Mouse (Mus musculus) limb, embryonic 13.5 days (tissue): ENCODE measurements around the gene Dbx1. TPM values are rescaled to one million over a fixed set of nuclear protein-coding genes. Genes with fewer than 3 reads are reported as not detected.

Experiments used
- ATAC-seq: fragments of 200-750 bp; cut with Nextera tagmentation; 2 replicates; pipeline ENCODE4 v1.8.0; 2017; ENCODE audit warnings: low read depth, moderate number of reproducible peaks, moderate TSS enrichment; ENCODE audit not compliant: low FRiP score
- H3K27ac ChIP-seq: fragments of 300-500 bp; sonication (generic); 2 replicates; pipeline ENCODE4 v1.5.1; 2015; ENCODE audit warnings: inconsistent platforms, mild to moderate bottlenecking, moderate library complexity
- H3K27me3 ChIP-seq: fragments of 300-500 bp; sonication (generic); 2 replicates; pipeline ENCODE4 v1.6.1; 2015; ENCODE audit warnings: mild to moderate bottlenecking, inconsistent platforms
- H3K36me3 ChIP-seq: fragments of 300-500 bp; sonication (generic); 2 replicates; pipeline ENCODE4 v1.6.1; 2015; ENCODE audit warnings: inconsistent platforms, mild to moderate bottlenecking, moderate library complexity
- H3K4me1 ChIP-seq: fragments of 300-500 bp; sonication (generic); 2 replicates; pipeline ENCODE4 v1.6.1; 2015; ENCODE audit warnings: inconsistent platforms
- H3K4me2 ChIP-seq: fragments of 300-500 bp; sonication (generic); replicated peaks from 2 replicates; pipeline ENCODE4 v1.6.1; 2015; ENCODE audit warnings: inconsistent platforms, mild to moderate bottlenecking, moderate library complexity
- H3K4me3 ChIP-seq: fragments of 300-500 bp; sonication (generic); 2 replicates; pipeline ENCODE4 v1.5.1; 2015; ENCODE audit warnings: moderate library complexity, mild to moderate bottlenecking, inconsistent platforms
- H3K9ac ChIP-seq: fragments of 300-500 bp; sonication (generic); 2 replicates; pipeline ENCODE4 v1.6.1; 2015; ENCODE audit warnings: mild to moderate bottlenecking, inconsistent platforms
- H3K9me3 ChIP-seq: fragments of 300-500 bp; sonication (generic); 2 replicates; pipeline ENCODE4 v1.6.1; 2016; ENCODE audit warnings: inconsistent platforms
- WGBS: fragments of 180-500 bp; shearing (Covaris S2); methylation state at CpG from one replicate; pipeline ENCODE4 v1.1.7; 2015; 5-methylcytosine and 5-hydroxymethylcytosine counted together
- polyA plus RNA-seq: library from polyadenylated mRNA; unstranded; fragments of >200 nt; fragmentation: Nextera tagmentation; extraction: Ambion mirVana; gene quantifications from 2 replicates; pipeline ENCODE4 v1.2.1, GENCODE M21; 2015

Gene Dbx1
- polyA plus RNA-seq = 1.9 and 2.4 TPM in 2 replicates

GRCm38 (mm10) chr7:49636491-49637115, at the start of gene Dbx1:
Dbx1 (minus strand) TSS chr7:49636849.
- Histone ChIP-seq H3K4me3 (no peak within 1 kb of the TSS; the same call in 1 of the 2 replicates), H3K27ac (no peak within 1 kb of the TSS), H3K9ac (no peak within 1 kb of the TSS), H3K36me3 (no peaks in the 10 kb centered on the region), H3K4me2 (0 out of 2 replicates have a peak within 1 kb of the TSS, but pooled peaks have one; percentile 3), H3K27me3 (peaks cover 98% of the 10 kb centered on the region), H3K4me1 (peaks cover 51% of the 10 kb centered on the region), H3K9me3 (no peaks in the 10 kb centered on the region)
- under 1% methylated on average over 32 of the region's 33 CpGs for WGBS
- no peak for ATAC-seq

DNA sequence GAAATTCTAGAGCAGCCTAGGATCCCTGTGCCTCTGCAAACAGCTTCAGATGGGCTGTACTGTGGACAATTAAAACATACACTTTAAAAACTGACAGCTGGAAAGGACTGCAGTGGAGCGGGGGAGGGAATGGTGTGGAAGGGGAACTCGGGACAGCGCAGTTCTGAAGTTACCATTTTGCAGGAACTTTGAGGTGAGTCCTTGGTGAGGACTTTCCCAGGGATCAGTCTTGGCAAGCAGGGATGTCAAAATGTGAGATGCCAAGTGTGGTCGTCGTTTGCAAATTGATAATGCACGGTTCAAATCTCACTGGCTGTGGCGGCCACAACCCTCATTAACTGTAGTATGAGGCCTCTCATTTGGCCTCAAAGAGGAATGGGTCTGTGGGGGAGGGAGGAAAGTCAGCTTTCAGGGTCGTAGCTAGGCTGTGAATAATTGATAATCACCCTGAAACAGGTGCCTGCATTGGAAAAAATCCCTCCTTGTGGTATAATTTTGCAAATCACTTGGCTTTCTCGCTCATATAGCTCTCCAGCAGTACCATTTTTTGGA, 42.3 kb upstream of the Dbx1 start:
- H3K36me3 ChIP-seq = no peaks in the 10 kb centered on the region
- H3K4me1 ChIP-seq = peaks cover 8% of the 10 kb centered on the region; the same call in 1 of the 2 replicates
- H3K9ac ChIP-seq = no peak overlapping the region
- WGBS = 6% methylated on average over 9 of the region's 9 CpGs
- H3K4me3 ChIP-seq = no peak overlapping the region
- no peak overlapping the region for H3K4me2 ChIP-seq
- H3K9me3 ChIP-seq = no peaks in the 10 kb centered on the region
- peak; percentile 55 for ATAC-seq
- peaks cover 81% of the 10 kb centered on the region for H3K27me3 ChIP-seq
- H3K27ac ChIP-seq = no peak overlapping the region

GRCm38 (mm10) chr7:49678100-49678825, 41.6 kb upstream of the Dbx1 start:
- peaks cover 8% of the 10 kb centered on the region; the same call in 1 of the 2 replicates for H3K4me1 ChIP-seq
- 1% methylated on average over 22 of the region's 22 CpGs for WGBS
- no peak overlapping the region for H3K9ac ChIP-seq
- ATAC-seq = no peak
- H3K4me3 ChIP-seq = no peak overlapping the region
- no peak overlapping the region for H3K27ac ChIP-seq
- no peaks in the 10 kb centered on the region for H3K9me3 ChIP-seq
- no peaks in the 10 kb centered on the region for H3K36me3 ChIP-seq
- peaks cover 78% of the 10 kb centered on the region for H3K27me3 ChIP-seq
- no peak overlapping the region for H3K4me2 ChIP-seq

DNA sequence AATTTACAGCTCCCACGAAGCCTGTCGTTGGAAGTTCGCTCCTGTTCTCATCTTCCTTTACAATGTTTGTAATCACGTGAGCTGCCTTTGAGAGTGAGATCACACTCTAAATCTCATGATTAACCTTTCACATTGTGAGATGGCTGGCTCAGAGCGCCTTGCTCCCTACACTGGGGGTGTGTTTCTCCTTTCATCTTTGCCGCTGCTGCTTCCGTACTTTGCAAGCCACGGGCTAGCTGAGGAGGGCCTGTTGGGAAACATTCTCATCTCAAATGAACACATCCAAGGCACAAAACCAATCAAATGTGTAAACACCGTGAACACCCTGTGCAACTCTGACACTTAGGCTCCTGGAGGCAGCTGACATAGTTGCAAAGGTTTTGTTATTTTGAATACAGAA, 40.5 kb upstream of the Dbx1 start:
- H3K27me3 ChIP-seq = peaks cover 67% of the 10 kb centered on the region
- WGBS = 1% methylated on average over 9 of the region's 9 CpGs
- H3K4me2 ChIP-seq = 0 out of 2 replicates have a peak overlapping the region, but pooled peaks have one; percentile 11
- peaks cover 8% of the 10 kb centered on the region; the same call in 1 of the 2 replicates for H3K4me1 ChIP-seq
- H3K9me3 ChIP-seq = no peaks in the 10 kb centered on the region
- H3K9ac ChIP-seq = no peak overlapping the region
- no peaks in the 10 kb centered on the region for H3K36me3 ChIP-seq
- H3K27ac ChIP-seq = no peak overlapping the region
- no peak overlapping the region for H3K4me3 ChIP-seq
- no peak for ATAC-seq

- peaks cover 62% of the 10 kb centered on the region for H3K27me3 ChIP-seq
- WGBS = 10% methylated on average over 5 of the region's 5 CpGs
- no peak overlapping the region for H3K4me3 ChIP-seq
- ATAC-seq = no peak
- H3K4me2 ChIP-seq = 0 out of 2 replicates have a peak overlapping the region, but pooled peaks have one; percentile 11
- no peak overlapping the region for H3K27ac ChIP-seq
- no peaks in the 10 kb centered on the region for H3K9me3 ChIP-seq
- no peak overlapping the region for H3K9ac ChIP-seq
- H3K4me1 ChIP-seq = peaks cover 8% of the 10 kb centered on the region; the same call in 1 of the 2 replicates
- no peaks in the 10 kb centered on the region for H3K36me3 ChIP-seq
These were observed 40.0 kb upstream of the Dbx1 start for GRCm38 (mm10) chr7:49676627-49677026.

DNA sequence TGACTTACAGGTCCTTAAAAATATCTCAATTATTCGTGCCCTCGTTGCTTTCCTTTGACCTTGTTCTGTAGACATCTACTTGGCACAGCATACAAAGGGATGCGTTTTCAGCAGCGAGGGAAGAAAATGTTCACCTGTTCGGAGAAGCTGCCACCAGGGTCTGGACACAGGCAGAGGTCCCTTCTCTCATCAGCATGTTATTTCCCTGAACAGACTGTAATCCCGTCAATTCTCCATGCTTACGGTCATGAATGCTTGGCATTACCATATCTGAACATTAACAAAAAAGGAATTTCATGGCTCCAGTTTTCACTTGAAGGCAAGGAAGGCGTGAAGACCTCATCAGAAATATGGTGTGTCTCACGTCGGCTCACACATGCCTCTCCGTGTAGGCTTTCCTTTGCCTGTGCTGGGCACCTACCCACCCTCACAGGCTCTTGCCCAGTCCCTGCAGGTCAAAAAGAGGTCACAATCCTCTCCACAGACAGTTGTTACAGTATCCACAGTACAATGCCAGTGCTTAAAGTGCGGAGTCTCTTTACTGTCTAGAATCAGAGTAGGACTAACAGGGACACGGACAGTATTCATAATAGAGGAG, 31.7 kb upstream of the Dbx1 start:
- Histone ChIP-seq H3K4me2 (no peak overlapping the region), H3K27ac (no peak overlapping the region), H3K9me3 (no peaks in the 10 kb centered on the region), H3K27me3 (peaks cover 21% of the 10 kb centered on the region), H3K36me3 (no peaks in the 10 kb centered on the region), H3K9ac (no peak overlapping the region), H3K4me1 (0 out of 2 replicates have a peak, but pooled peaks cover under 1% of the 10 kb centered on the region), H3K4me3 (no peak overlapping the region)
- ATAC-seq = peak; percentile 69
- WGBS = 84% methylated on average over 13 of the region's 13 CpGs

DNA sequence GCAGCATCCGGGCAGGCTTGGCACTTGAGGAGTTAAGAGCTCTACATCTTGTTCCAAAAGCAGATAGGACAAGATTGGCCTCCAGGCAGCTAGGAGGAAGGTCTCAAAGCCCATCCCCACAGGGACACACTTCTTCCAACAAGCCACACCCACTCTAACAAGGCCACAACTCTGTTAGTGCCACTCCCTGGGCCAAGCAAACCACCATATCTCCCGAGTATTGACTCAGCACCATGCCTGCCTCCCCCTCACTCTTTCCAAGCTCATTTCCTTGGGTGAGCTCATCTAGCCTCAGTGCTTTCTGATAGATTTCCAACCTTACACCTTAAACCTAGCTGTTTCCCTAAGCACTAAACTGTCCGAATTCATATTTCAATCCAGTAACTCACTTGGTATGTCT, 26.9 kb upstream of the Dbx1 start:
- H3K27ac ChIP-seq = no peak overlapping the region
- 83% methylated on average over 3 of the region's 3 CpGs for WGBS

DNA sequence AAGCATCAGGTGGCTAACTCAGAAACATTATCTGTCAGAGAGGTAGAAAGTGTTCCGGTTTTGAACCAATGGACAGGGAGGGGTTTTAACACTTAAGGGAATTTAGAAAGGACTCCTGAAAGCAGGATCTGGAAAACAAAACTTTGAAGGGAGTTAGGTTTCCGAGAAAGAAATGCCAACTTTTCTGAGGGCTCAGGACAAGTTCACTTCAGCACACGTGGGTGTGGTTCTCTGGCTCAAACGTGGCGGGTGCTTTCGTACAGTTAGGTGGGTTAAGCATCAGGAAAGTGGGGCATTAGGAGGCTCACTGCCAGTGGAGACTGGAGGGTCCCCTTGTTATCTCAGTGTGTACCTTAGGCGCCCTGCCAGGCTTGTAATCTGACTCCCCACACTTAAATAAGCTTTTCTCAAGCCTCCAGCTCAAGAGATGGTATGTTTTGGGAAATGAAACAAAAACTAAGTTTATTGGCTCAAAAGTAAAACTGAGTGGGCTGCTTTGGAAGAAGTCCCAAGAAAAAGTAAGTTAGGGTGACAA, 25.9 kb upstream of the Dbx1 start:
- ATAC-seq = no peak
- peak overlapping the region; percentile 7; the same call in 1 of the 2 replicates for H3K4me3 ChIP-seq
- no peak overlapping the region for H3K9ac ChIP-seq
- peaks cover 18% of the 10 kb centered on the region for H3K4me1 ChIP-seq
- WGBS = 4% methylated on average over 7 of the region's 7 CpGs
- H3K27ac ChIP-seq = no peak overlapping the region
- no peaks in the 10 kb centered on the region for H3K9me3 ChIP-seq
- H3K4me2 ChIP-seq = peak overlapping the region; percentile 46
- no peaks in the 10 kb centered on the region for H3K36me3 ChIP-seq
- peaks cover 52% of the 10 kb centered on the region for H3K27me3 ChIP-seq

More for the DNA sequence above, 26.9 kb upstream of the Dbx1 start:
- peaks cover 52% of the 10 kb centered on the region for H3K27me3 ChIP-seq
- H3K36me3 ChIP-seq = no peaks in the 10 kb centered on the region
- ATAC-seq = no peak
- H3K4me3 ChIP-seq = no peak overlapping the region
- H3K9ac ChIP-seq = no peak overlapping the region
- H3K4me2 ChIP-seq = no peak overlapping the region
- H3K9me3 ChIP-seq = no peaks in the 10 kb centered on the region
- H3K4me1 ChIP-seq = peaks cover 18% of the 10 kb centered on the region

DNA sequence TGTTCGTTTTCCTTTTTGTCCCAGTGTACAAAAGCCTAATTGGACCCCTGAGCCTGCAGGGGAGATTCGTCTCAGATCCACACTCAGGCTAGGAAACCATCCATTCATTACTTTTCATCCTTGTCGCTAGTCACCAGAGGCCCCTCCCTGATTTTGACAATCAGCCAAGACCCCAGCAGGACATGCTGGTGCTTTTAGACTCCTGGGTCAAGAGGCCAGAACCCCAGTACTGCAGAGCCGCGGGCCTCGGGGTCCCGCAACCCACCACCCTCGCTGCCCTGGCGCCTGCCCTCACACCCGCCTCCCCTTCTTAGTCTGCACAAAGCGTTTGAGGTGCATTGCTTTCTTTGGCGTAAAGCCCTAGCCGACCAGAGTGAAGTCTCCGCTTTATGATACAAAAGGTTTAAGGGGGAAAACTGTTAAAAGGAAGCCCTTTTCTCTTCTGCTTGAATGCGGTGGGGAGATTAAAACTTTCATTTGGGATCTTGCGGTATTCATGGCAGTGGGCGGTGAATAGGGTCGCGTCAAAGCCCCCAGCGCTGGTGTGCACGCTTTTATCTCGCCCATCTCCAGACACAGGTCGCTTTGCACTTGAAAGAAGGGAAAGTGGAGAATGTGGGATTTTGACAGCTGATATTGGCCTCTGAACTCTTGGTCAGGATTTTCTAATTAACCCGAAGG, 25.3 kb upstream of the Dbx1 start:
- Histone ChIP-seq H3K27ac (no peak overlapping the region), H3K9me3 (no peaks in the 10 kb centered on the region), H3K4me3 (peak overlapping the region; percentile 7), H3K27me3 (peaks cover 52% of the 10 kb centered on the region), H3K4me1 (peaks cover 18% of the 10 kb centered on the region), H3K36me3 (no peaks in the 10 kb centered on the region), H3K4me2 (peak overlapping the region; percentile 46), H3K9ac (no peak overlapping the region)
- 4% methylated on average over 24 of the region's 24 CpGs for WGBS
- no peak for ATAC-seq

DNA sequence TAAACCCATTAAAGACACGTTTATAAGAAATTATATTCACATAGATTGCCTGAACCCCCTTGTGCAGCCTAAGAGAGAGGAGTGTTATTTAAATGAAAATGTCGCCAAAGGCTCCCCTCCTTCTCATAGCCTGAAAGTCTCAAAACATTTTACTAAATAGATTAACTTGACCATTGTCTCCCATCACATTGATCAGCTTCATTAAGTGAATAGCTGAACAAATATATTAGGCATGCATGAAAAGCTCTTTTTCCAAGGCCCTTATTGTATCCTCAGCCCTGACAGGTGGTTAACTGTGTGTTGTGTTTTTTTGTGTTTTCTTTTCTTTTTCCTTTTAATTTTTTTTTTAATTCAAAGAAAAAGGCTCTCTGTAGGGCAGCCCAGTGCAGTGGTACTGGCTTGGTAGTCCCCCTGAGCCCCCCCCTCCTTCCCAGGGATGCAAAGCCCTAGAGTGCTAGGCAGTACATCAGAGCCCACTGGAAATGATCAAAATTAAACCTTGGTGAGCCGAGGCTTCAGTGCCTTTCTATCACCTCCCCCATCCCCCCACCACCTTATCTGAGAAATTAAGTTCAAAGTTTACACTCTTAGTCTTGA, 4.2 kb upstream of the Dbx1 start:
- Histone ChIP-seq H3K36me3 (no peaks in the 10 kb centered on the region), H3K27me3 (peaks cover 85% of the 10 kb centered on the region), H3K27ac (no peak overlapping the region), H3K9me3 (no peaks in the 10 kb centered on the region; the same call in 1 of the 2 replicates), H3K4me1 (peaks cover 24% of the 10 kb centered on the region; the same call in 1 of the 2 replicates), H3K4me3 (no peak overlapping the region), H3K9ac (no peak overlapping the region), H3K4me2 (no peak overlapping the region)
- WGBS = 26% methylated on average over 3 of the region's 3 CpGs
- ATAC-seq = no peak
